Mouse (Mus musculus) limb, embryonic 14.5 days (tissue): ENCODE results near the gene Mpp1. TPM values are rescaled to one million over a fixed set of nuclear protein-coding genes. Genes with fewer than 3 reads are reported as not detected.

Experiments used
- ATAC-seq: fragments of 200-750 bp; cut with Nextera tagmentation; 2 replicates; pipeline ENCODE4 v1.8.0; 2017; ENCODE audit warnings: low read depth, moderate number of reproducible peaks, moderate TSS enrichment; ENCODE audit not compliant: low FRiP score
- DNase-seq: peaks from one replicate; pipeline ENCODE4 v3.0.0-alpha.2; 2015; ENCODE audit warnings: low spot score
- H3K27ac ChIP-seq: fragments of 300-500 bp; sonication (generic); replicated peaks from 2 replicates; pipeline ENCODE4 v1.5.1; 2014; ENCODE audit warnings: low read depth, mild to moderate bottlenecking, low read length, moderate library complexity, mixed read lengths
- H3K27me3 ChIP-seq: fragments of 300-500 bp; sonication (generic); 2 replicates; pipeline ENCODE4 v1.6.1; 2014; ENCODE audit warnings: low read length, mixed read lengths; ENCODE audit not compliant: control insufficient read depth, insufficient read depth
- H3K36me3 ChIP-seq: fragments of 300-500 bp; sonication (generic); 2 replicates; pipeline ENCODE4 v1.6.1; 2014; ENCODE audit warnings: mild to moderate bottlenecking, low read length, moderate library complexity, mixed read lengths; ENCODE audit not compliant: control insufficient read depth, insufficient read depth
- H3K4me1 ChIP-seq: fragments of 300-500 bp; sonication (generic); 2 replicates; pipeline ENCODE4 v1.6.1; 2014; ENCODE audit warnings: antibody characterized with exemption, low read length, mixed read lengths; ENCODE audit not compliant: control insufficient read depth, insufficient read depth
- H3K4me2 ChIP-seq: fragments of 300-500 bp; sonication (generic); replicated peaks from 2 replicates; pipeline ENCODE4 v1.6.1; 2014; ENCODE audit warnings: low read depth, mild to moderate bottlenecking, low read length, moderate library complexity; ENCODE audit not compliant: severe bottlenecking
- H3K4me3 ChIP-seq: fragments of 300-500 bp; sonication (generic); replicated peaks from 2 replicates; pipeline ENCODE4 v1.5.1; 2014; ENCODE audit warnings: low read length
- H3K9ac ChIP-seq: fragments of 300-500 bp; sonication (generic); 2 replicates; pipeline ENCODE4 v1.6.1; 2014; ENCODE audit warnings: mild to moderate bottlenecking, low read depth, low read length, moderate library complexity; ENCODE audit not compliant: severe bottlenecking
- H3K9me3 ChIP-seq: fragments of 300-500 bp; sonication (generic); 2 replicates; pipeline ENCODE4 v1.6.1; 2016; ENCODE audit warnings: low read length; ENCODE audit not compliant: control insufficient read depth
- POLR2A ChIP-seq: fragments of 200-500 bp; IDR thresholded peaks from 2 replicates; pipeline ENCODE4 v1.8.0; 2012; ENCODE audit warnings: inconsistent platforms, mild to moderate bottlenecking, moderate library complexity, borderline replicate concordance; ENCODE audit not compliant: insufficient read depth, insufficient read length; ENCODE audit errors: extremely low read depth
- WGBS: fragments of 180-500 bp; shearing (Covaris S2); extraction: QIAGEN DNeasy Blood & Tissue Kit; methylation state at CpG from one replicate; pipeline ENCODE4 v1.1.7; 2014; 5-methylcytosine and 5-hydroxymethylcytosine counted together
- polyA plus RNA-seq, 2 experiments: library from polyadenylated mRNA; depleted of rRNA in 1 of 2; stranded (reverse) in 1 of 2; unstranded in 1 of 2; fragments of >200 nt; fragmentation: Nextera tagmentation in 1 of 2; extraction: Ambion mirVana in 1 of 2; gene quantifications; 2 replicates each; pipeline versions ENCODE4 v1.2.1 to v1.2.3; 2012 to 2014

Mpp1 gene
- polyA plus RNA-seq, 2 experiments = 44.5 to 49.5 TPM

DNA sequence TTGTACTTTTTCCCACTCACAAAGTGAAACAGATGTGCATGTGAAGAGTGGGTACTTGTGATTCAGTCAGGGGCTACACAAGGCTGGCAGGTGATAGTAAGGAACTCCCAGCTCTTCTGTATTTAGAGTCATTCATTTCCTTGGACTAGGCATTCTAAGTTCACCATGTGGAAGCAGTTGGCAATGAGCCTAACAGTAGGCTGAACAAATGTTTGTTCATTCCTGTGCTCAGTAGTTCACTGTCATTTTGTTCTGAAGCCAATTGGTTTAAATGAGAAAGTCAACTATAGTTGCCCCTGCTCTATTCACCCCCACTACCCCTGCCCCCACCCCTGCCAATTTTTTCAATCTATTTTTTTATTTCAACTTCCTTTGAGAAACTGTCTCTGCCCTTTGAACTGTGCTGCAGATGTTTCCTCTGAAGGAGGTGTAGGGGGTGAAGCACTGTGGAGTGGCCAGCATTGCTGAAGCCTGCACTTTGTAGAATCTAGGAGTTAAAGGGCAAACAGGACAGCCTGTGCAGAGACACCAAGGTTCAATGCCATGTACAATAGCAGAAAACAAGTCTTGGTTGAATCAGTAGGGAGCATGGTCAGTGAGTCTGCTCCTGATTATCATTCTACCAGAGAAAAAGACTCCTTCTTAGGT, 2.4 kb downstream of the Mpp1 start:
- Histone ChIP-seq H3K36me3 (peaks cover 7% of the 10 kb centered on the region), H3K4me2 (no peak overlapping the region), H3K4me3 (no peak overlapping the region), H3K9ac (no peak overlapping the region), H3K4me1 (no peaks in the 10 kb centered on the region), H3K27me3 (no peaks in the 10 kb centered on the region), H3K9me3 (no peaks in the 10 kb centered on the region), H3K27ac (no peak overlapping the region)
- TF ChIP-seq POLR2A = no peak
- DNase-seq (peak; percentile 4), ATAC-seq (no peak)

DNA sequence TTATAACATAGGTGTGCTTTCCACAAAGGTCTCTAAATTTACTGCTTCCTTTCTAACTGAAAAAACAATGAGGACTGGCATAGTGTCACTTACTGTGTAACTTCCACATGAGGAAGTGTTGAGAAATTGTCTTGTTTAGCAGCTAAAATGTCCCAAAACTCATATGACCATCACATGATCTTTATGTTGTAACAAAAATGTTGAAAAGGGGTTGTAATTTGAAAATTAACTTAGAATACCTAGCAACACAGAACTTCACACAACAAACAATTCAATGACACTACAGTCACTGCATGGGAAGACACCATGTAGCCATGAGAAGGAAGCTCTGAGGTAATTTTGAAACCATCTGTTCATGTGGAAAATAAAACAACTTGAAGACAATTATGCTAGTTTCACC, 3.9 kb downstream of the Mpp1 start:
- Histone ChIP-seq H3K27ac (no peak overlapping the region), H3K36me3 (peaks cover 7% of the 10 kb centered on the region), H3K9ac (no peak overlapping the region), H3K4me3 (no peak overlapping the region), H3K9me3 (no peaks in the 10 kb centered on the region), H3K27me3 (no peaks in the 10 kb centered on the region), H3K4me1 (no peaks in the 10 kb centered on the region), H3K4me2 (no peak overlapping the region)
- ATAC-seq = no peak
- no peak for DNase-seq
- no peak for TF ChIP-seq POLR2A

DNA sequence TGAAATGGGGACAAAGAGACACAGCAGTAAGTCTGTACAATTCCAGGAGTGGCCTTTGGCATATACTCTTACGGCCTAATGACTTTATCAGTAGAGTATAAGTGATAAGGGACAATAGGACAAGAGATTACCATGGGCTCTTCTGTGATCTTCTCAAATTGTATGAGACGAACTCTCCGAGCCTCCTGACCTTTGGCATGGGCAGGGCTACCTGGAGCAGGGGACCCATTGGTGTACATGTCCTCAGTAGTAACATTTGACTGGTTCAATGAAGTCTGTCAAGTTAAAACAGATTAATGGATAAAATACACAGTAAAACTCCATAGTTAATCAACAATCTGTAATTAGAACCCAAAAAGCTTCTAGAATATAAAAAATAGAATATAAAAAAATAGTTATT, 5.2 kb downstream of the Mpp1 start:
- H3K27ac ChIP-seq = no peak overlapping the region
- H3K4me2 ChIP-seq = no peak overlapping the region
- no peak for TF ChIP-seq POLR2A
- no peaks in the 10 kb centered on the region for H3K4me1 ChIP-seq
- ATAC-seq (no peak), DNase-seq (no peak)
- no peak overlapping the region for H3K9ac ChIP-seq
- no peak overlapping the region for H3K4me3 ChIP-seq
- peaks cover 7% of the 10 kb centered on the region for H3K36me3 ChIP-seq
- no peaks in the 10 kb centered on the region for H3K9me3 ChIP-seq
- H3K27me3 ChIP-seq = no peaks in the 10 kb centered on the region
- 87% methylated on average over 3 of the region's 3 CpGs for WGBS

DNA sequence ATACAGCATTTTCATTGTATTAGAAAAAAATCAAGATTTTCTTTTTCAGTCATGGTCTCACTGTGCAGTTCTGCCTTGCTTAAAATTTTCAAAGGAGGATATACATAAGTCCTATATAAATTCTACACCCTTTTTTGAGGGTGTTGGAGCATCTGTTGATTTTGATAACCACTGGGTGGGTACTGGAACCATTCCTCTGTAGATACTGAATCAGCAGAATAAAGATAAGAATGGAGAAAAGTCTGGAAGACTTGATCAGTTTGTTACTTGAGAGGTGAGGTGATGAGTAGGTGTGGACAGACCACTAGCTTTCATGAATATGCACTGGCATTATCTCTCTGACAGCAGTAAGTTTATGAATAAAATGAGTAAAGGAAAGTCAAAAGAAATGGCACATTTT, 15.3 kb downstream of the Mpp1 start:
- no peak overlapping the region for H3K27ac ChIP-seq
- TF ChIP-seq POLR2A = no peak
- no peak overlapping the region for H3K9ac ChIP-seq
- no peaks in the 10 kb centered on the region for H3K27me3 ChIP-seq
- H3K4me2 ChIP-seq = no peak overlapping the region
- ATAC-seq = no peak
- peaks cover 9% of the 10 kb centered on the region for H3K36me3 ChIP-seq
- no peaks in the 10 kb centered on the region for H3K4me1 ChIP-seq
- H3K4me3 ChIP-seq = no peak overlapping the region
- H3K9me3 ChIP-seq = no peaks in the 10 kb centered on the region
- DNase-seq = no peak

DNA sequence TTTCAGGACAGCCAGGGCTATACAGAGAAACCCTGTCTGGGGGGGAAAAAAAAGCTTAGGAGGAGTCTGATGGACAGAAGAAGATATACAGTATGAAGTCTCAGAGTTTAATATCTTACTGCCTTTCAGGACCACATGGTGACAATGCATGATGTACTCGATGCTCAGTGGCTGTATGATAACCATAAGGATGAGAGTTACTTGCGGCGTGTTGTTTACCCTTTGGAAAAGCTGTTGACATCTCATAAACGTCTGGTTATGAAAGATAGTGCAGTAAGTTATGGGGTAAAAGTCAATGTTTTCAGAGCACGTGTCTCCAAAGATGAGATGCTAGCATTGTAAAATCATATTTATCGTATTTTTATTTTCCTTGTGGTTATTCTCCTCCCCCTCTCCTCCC, 28.5 kb downstream of the Mpp1 start:
- Histone ChIP-seq H3K9me3 (no peaks in the 10 kb centered on the region), H3K4me2 (no peak overlapping the region), H3K4me1 (no peaks in the 10 kb centered on the region), H3K4me3 (no peak overlapping the region), H3K36me3 (peaks cover 57% of the 10 kb centered on the region), H3K27ac (no peak overlapping the region), H3K27me3 (no peaks in the 10 kb centered on the region), H3K9ac (no peak overlapping the region)
- 87% methylated on average over 6 of the region's 6 CpGs for WGBS
- no peak for TF ChIP-seq POLR2A
- ATAC-seq = no peak
- DNase-seq = no peak

DNA sequence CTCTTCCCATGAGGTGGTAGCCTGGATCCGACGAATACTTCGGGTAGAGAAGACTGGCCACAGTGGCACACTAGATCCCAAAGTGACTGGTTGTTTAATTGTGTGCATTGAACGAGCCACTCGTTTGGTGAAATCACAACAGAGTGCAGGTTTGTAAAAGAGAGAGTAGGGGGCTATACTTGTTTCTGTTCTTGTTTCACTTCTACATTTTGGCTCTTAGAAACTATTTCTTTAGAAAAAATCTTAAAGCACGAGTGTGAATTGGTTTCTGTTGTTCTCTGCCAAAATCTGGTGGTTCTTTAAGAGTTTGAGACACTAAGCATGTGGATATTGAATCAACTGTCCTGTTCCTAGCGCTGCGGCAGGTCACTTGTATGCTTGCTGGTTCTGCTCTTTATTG, 32.0 kb downstream of the Mpp1 start:
- H3K27ac ChIP-seq = no peak overlapping the region
- no peak overlapping the region for H3K9ac ChIP-seq
- TF ChIP-seq POLR2A = no peak
- H3K36me3 ChIP-seq = peaks cover 33% of the 10 kb centered on the region
- H3K9me3 ChIP-seq = no peaks in the 10 kb centered on the region
- no peaks in the 10 kb centered on the region for H3K4me1 ChIP-seq
- ATAC-seq = no peak
- H3K27me3 ChIP-seq = no peaks in the 10 kb centered on the region
- no peak for DNase-seq
- 89% methylated on average over 8 of the region's 8 CpGs for WGBS
- no peak overlapping the region for H3K4me3 ChIP-seq
- no peak overlapping the region for H3K4me2 ChIP-seq
